Mouse (Mus musculus) CH12.LX (cell line): Measurements from ENCODE around the gene Pakap. TPM values are rescaled to one million over a fixed set of nuclear protein-coding genes. Genes with fewer than 3 reads are reported as not detected.
A peak's percentile ranks its signal among the peaks of the same experiment; 100 is the strongest.

Experiments used
- DNase-seq: peaks from one replicate; pipeline ENCODE4 v3.0.0-alpha.2; 2013; ENCODE audit errors: extremely low read depth
- H3K27ac ChIP-seq: 2 replicates; pipeline ENCODE4 v1.5.1; 2012; ENCODE audit warnings: low read depth, mild to moderate bottlenecking, control low read depth, moderate library complexity; ENCODE audit not compliant: insufficient read depth
- H3K27me3 ChIP-seq: replicated peaks from 2 replicates; pipeline ENCODE3; 2012; ENCODE audit warnings: inconsistent platforms
- H3K36me3 ChIP-seq, 2 experiments: replicated peaks in 1 of 2; 2 replicates each; pipeline versions ENCODE3 to v1.6.1; 2012; ENCODE audit warnings: inconsistent platforms in 1 of 2, low read length in 1 of 2, mild to moderate bottlenecking in 1 of 2, mixed read lengths in 1 of 2, moderate library complexity in 1 of 2; ENCODE audit not compliant: control insufficient read depth in 1 of 2, insufficient read depth in 1 of 2
- H3K4me1 ChIP-seq, 2 experiments: 2 replicates each; pipeline ENCODE4 v1.6.1; 2012; ENCODE audit warnings: inconsistent platforms in 1 of 2, moderate library complexity in 1 of 2; ENCODE audit not compliant: insufficient read depth in 2 of 2, control insufficient read depth in 1 of 2
- H3K4me2 ChIP-seq: 2 replicates; pipeline ENCODE4 v1.6.1; 2012; ENCODE audit warnings: low read depth, mild to moderate bottlenecking, control low read depth; ENCODE audit not compliant: poor library complexity, insufficient read depth, severe bottlenecking
- H3K4me3 ChIP-seq, 3 experiments: fragments of 150-350 bp in 1 of 3; sonication (generic) in 1 of 3; replicated peaks in 1 of 3; 2 replicates each; pipeline versions ENCODE3 to v1.5.1; 2011 to 2012; ENCODE audit warnings: low read depth in 2 of 3, low read length in 2 of 3, mild to moderate bottlenecking in 2 of 3, moderate library complexity in 2 of 3, control low read depth in 1 of 3, improper control_type of control experiment in 1 of 3, inconsistent platforms in 1 of 3, mixed read lengths in 1 of 3; ENCODE audit not compliant: poor library complexity in 1 of 3
- H3K79me2 ChIP-seq: replicated peaks from 2 replicates; pipeline ENCODE4 v1.6.1; 2012; ENCODE audit warnings: mild to moderate bottlenecking, moderate library complexity; ENCODE audit not compliant: control insufficient read depth, poor library complexity, insufficient read depth, severe bottlenecking; ENCODE audit errors: extremely low read depth
- H3K9ac ChIP-seq: 2 replicates; pipeline ENCODE4 v1.6.1; 2012; ENCODE audit warnings: low read depth, mild to moderate bottlenecking, control low read depth, moderate library complexity; ENCODE audit not compliant: insufficient read depth
- H3K9me3 ChIP-seq: replicated peaks from 2 replicates; pipeline ENCODE3; 2012; ENCODE audit warnings: low read length, inconsistent platforms, mixed read lengths
- BHLHE40 ChIP-seq: IDR thresholded peaks from 2 replicates; pipeline ENCODE4 v1.6.1; 2011; ENCODE audit warnings: mild to moderate bottlenecking, low read depth, low read length, improper control_type of control experiment
- CHD1 ChIP-seq: IDR thresholded peaks from 2 replicates; pipeline ENCODE4 v1.6.1; 2012; ENCODE audit warnings: low read depth, low read length, improper control_type of control experiment, inconsistent platforms
- E2F4 ChIP-seq: IDR thresholded peaks from 2 replicates; pipeline ENCODE4 v1.6.1; 2011; ENCODE audit warnings: low read depth, low read length, improper control_type of control experiment; ENCODE audit not compliant: insufficient replicate concordance
- KAT2A ChIP-seq: IDR thresholded peaks from 2 replicates; pipeline ENCODE4 v1.6.1; 2012; ENCODE audit warnings: low read length, improper control_type of control experiment, inconsistent platforms; ENCODE audit not compliant: insufficient replicate concordance
- MEF2A ChIP-seq: IDR thresholded peaks from 2 replicates; pipeline ENCODE4 v1.6.1; 2014; ENCODE audit warnings: low read depth, mild to moderate bottlenecking, inconsistent platforms, low read length, improper control_type of control experiment, borderline replicate concordance
- MXI1 ChIP-seq: IDR thresholded peaks from 2 replicates; pipeline ENCODE4 v1.6.1; 2011; ENCODE audit warnings: mild to moderate bottlenecking, low read depth, low read length, improper control_type of control experiment
- NRF1 ChIP-seq: IDR thresholded peaks from 2 replicates; pipeline ENCODE4 v1.6.1; 2014; ENCODE audit warnings: low read depth, mild to moderate bottlenecking, inconsistent platforms, low read length, improper control_type of control experiment, moderate library complexity
- POLR2A ChIP-seq: IDR thresholded peaks from 2 replicates; pipeline ENCODE4 v1.6.1; 2011; ENCODE audit warnings: low read depth, mild to moderate bottlenecking, improper control_type of control experiment, low read length
- RAD21 ChIP-seq: IDR thresholded peaks from 2 replicates; pipeline ENCODE4 v1.6.1; 2011; ENCODE audit warnings: low read depth, mild to moderate bottlenecking, low read length, improper control_type of control experiment, moderate library complexity
- RCOR1 ChIP-seq: conservative IDR thresholded peaks from 2 replicates; pipeline ENCODE4 v1.6.1; 2012; ENCODE audit warnings: low read depth, mild to moderate bottlenecking, inconsistent platforms, low read length, improper control_type of control experiment
- SIN3A ChIP-seq: IDR thresholded peaks from 2 replicates; pipeline ENCODE4 v1.6.1; 2012; ENCODE audit warnings: low read length, improper control_type of control experiment, inconsistent platforms
- TBP ChIP-seq: conservative IDR thresholded peaks from 2 replicates; pipeline ENCODE4 v1.6.1; 2011; ENCODE audit warnings: low read depth, low read length, improper control_type of control experiment
- TCF12 ChIP-seq: IDR thresholded peaks from 2 replicates; pipeline ENCODE4 v1.6.1; 2014; ENCODE audit warnings: low read depth, mild to moderate bottlenecking, inconsistent platforms, low read length, improper control_type of control experiment
- USF2 ChIP-seq: conservative IDR thresholded peaks from 2 replicates; pipeline ENCODE4 v1.6.1; 2011; ENCODE audit warnings: low read depth, low read length, improper control_type of control experiment
- ZKSCAN1 ChIP-seq: IDR thresholded peaks from 2 replicates; pipeline ENCODE4 v1.6.1; 2012; ENCODE audit warnings: low read depth, inconsistent platforms, low read length, improper control_type of control experiment, borderline replicate concordance
- ZMIZ1 ChIP-seq: IDR thresholded peaks from 2 replicates; pipeline ENCODE4 v1.6.1; 2012; ENCODE audit warnings: low read depth, mild to moderate bottlenecking, inconsistent platforms, low read length, improper control_type of control experiment
- dilution Hi-C: fragments of 300-500 bp; cut with MboI; formaldehyde crosslinking; loops from 2 replicates; pipeline ENCODE4 v1.14.3; 2020; ENCODE audit warnings: low sequenced_read_pairs; ENCODE audit not compliant: extremely low pct_unique_long_range_greater_than_20kb, extremely low pct_ligation_motif_present
- in situ Hi-C: fragments of 300-500 bp; cut with MboI; formaldehyde crosslinking; loops from 3 replicates; pipeline ENCODE4 v1.14.3; 2019; ENCODE audit warnings: low sequenced_read_pairs, low pct_ligation_motif_present, low pct_unique_long_range_greater_than_20kb, mixed read lengths
- polyA plus RNA-seq: library from polyadenylated mRNA; unstranded; fragments of >175 nt; gene quantifications from 2 replicates; pipeline ENCODE4 v1.2.1, GENCODE M21; 2012; ENCODE audit warnings: low read depth; ENCODE audit not compliant: insufficient read length
- total RNA-seq, 2 experiments: library from RNA; depleted of rRNA; stranded (reverse); fragments of 300-350 nt in 1 of 2; fragments of >200 nt in 1 of 2; gene quantifications; 2 replicates each; pipeline ENCODE4 v1.2.3; 2012 to 2014

The Pakap gene
- total and polyA plus RNA-seq, 3 experiments: 0.08 to 0.14 TPM; not detected in 1

DNA sequence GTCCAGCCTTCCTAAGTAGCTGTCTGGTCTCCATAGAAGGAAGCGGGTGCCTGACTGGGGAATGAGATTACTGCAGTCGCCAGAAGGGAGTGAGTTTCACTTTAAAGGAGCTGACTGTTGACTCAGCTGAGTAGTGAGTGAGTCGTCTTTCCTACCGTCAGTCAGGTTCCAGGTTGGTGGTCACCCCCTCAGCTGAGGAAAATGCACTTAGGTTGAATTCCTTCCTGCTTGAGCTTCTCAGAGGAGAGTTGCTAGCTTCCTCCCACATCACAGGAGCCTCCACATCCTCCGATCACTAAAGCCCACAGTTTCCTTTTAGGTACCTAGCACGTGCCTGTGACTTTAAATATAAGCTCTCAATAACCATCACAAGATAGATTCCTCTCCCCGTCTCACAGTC lies 72.2 kb downstream of the Pakap start:
- dilution Hi-C loops: no loop called here
- Histone ChIP-seq H3K27ac (no peak overlapping the region), H3K4me1 (peaks cover 0 to 7% of the 10 kb centered on the region in 2 experiments; a peak in 2 of 4 replicates)
- in situ Hi-C loops: no loop called here
- no peak for TF ChIP-seq ZKSCAN1
- TF ChIP-seq BHLHE40: peak; percentile 56; the same call in 1 of the 2 replicates
- TF ChIP-seq, all 38 proteins: peak for 1
- Histone ChIP-seq H3K4me3 (no peak overlapping the region), H3K36me3 (no peaks in the 10 kb centered on the region), H3K4me2 (peak overlapping the region; percentile 53), H3K9ac (no peak overlapping the region), H3K9me3 (no peaks in the 10 kb centered on the region), H3K79me2 (no peaks in the 10 kb centered on the region), H3K27me3 (no peaks in the 10 kb centered on the region)
- no peak for DNase-seq

DNA sequence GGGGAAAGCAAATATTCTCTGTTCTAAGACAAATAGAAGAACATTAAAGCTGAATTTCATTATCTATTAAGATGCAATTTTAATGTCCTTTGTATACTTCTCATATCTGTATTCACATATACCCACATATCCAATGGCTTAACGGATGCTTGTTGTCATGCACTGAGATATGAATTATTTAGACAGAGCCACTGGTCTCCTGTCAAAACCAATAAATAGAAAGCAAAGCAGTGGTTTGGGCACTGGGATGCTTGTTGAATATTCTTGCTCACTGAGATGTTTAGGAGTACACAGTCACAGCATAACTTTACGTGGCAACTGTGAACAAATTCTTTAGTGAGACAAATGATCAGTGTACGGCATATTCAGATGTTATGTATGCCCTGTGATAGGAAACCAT lies 73.0 kb downstream of the Pakap start:
- Histone ChIP-seq H3K9me3 (no peaks in the 10 kb centered on the region), H3K9ac (no peak overlapping the region), H3K27ac (no peak overlapping the region), H3K36me3 (no peaks in the 10 kb centered on the region), H3K79me2 (no peaks in the 10 kb centered on the region), H3K4me1 (peaks cover 0 to 7% of the 10 kb centered on the region in 2 experiments; a peak in 2 of 4 replicates), H3K4me2 (no peak overlapping the region), H3K27me3 (no peaks in the 10 kb centered on the region), H3K4me3 (no peak overlapping the region)
- DNase-seq: no peak
- in situ Hi-C loops: no loop called here
- dilution Hi-C loops: no loop called here
- TF ChIP-seq RCOR1 (no peak), KAT2A (no peak), ZMIZ1 (no peak), MEF2A (no peak)

DNA sequence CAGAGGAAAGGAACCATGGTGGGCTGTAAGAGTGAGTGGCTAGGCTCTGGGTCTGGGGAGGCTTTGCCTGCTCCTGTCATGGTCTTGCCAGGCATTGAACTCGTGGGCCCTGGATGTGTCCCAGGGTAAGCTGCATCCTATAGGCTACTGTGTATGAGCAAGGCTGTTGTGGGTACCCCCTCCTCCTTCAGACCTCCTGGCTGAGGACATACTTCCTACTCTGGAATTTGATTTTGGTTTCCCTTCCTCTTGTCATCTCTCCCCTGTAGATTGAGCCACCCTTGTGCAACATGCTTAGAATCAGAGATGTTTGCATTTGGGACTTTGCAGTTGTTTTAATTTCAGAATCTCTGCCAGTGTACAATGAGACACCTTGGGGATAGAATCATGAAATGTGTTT lies 83.0 kb downstream of the Pakap start:
- H3K27me3 ChIP-seq: no peaks in the 10 kb centered on the region
- no peaks in the 10 kb centered on the region for H3K79me2 ChIP-seq
- no peak overlapping the region for H3K4me2 ChIP-seq
- H3K27ac ChIP-seq: no peak overlapping the region
- H3K36me3 ChIP-seq: no peaks in the 10 kb centered on the region
- no peak overlapping the region for H3K4me3 ChIP-seq
- in situ Hi-C loops (loop anchor here (25.0 kb wide), 1 partner anchor 436 kb away; no protein-coding TSS in a partner anchor), dilution Hi-C loops (no loop called here)
- no peak overlapping the region for H3K9ac ChIP-seq
- no peaks in the 10 kb centered on the region for H3K4me1 ChIP-seq
- TF ChIP-seq NRF1: no peak
- no peak for TF ChIP-seq RCOR1
- no peak for TF ChIP-seq MXI1
- no peak for TF ChIP-seq SIN3A
- no peak for TF ChIP-seq TBP
- TF ChIP-seq KAT2A: no peak
- no peak for TF ChIP-seq E2F4
- no peak for TF ChIP-seq TCF12
- TF ChIP-seq ZKSCAN1: no peak
- TF ChIP-seq MEF2A: no peak
- no peak for TF ChIP-seq USF2
- no peak for TF ChIP-seq POLR2A
- TF ChIP-seq CHD1: no peak
- TF ChIP-seq RAD21: no peak
- H3K9me3 ChIP-seq: peaks cover 1% of the 10 kb centered on the region
- no peak for DNase-seq
